Comparison of ENCODE assay signal across 8 mouse cellular contexts in genomic region chr9:121679549-121679948, GRCm38 (mm10). TPM values are rescaled to one million over a fixed set of nuclear protein-coding genes. Genes with fewer than 3 reads are reported as not detected.
DNase-seq lines count a peak whose midpoint lies in the region; ATAC-seq and TF ChIP-seq lines count a peak whose summit lies in the region.

No protein-coding gene starts in this region.

- H3K36me3 ChIP-seq in spleen, adult 2 months (ENCODE audit: control insufficient read depth, insufficient read depth, low read length) = peaks cover under 1% of the 10 kb centered on the region; the same call in 1 of the 2 replicates
- peaks cover 25% of the 10 kb centered on the region for H3K36me3 ChIP-seq in forebrain, embryonic 10.5 days (replicated peaks)
- H3K36me3 ChIP-seq in hindbrain, embryonic 10.5 days = peaks cover 35% of the 10 kb centered on the region

- no peak overlapping the region for H3K27ac ChIP-seq in spleen, adult 2 months (ENCODE audit: insufficient read depth, low read length)
- no peak overlapping the region for H3K27ac ChIP-seq in forebrain, embryonic 10.5 days
- 0 out of 2 replicates have a peak overlapping the region, but pooled peaks have one; percentile 41 for H3K27ac ChIP-seq in hindbrain, embryonic 10.5 days

- peaks cover 41% of the 10 kb centered on the region; the same call in 1 of the 2 replicates for H3K4me1 ChIP-seq in spleen, adult 2 months (ENCODE audit: control insufficient read depth, insufficient read depth, insufficient read length)
- no peaks in the 10 kb centered on the region for H3K4me1 ChIP-seq in forebrain, embryonic 10.5 days
- H3K4me1 ChIP-seq in hindbrain, embryonic 10.5 days (replicated peaks) = 0 out of 2 replicates have a peak, but pooled peaks cover 5% of the 10 kb centered on the region

- peak; percentile 55; the same call in 1 of the 2 replicates for ATAC-seq in monocyte, adult 5-6 weeks (replicated peaks; ENCODE audit: insufficient number of reproducible peaks, low FRiP score, low TSS enrichment, poor library complexity, severe bottlenecking)

- H3K27me3 ChIP-seq in spleen, adult 2 months (ENCODE audit: control insufficient read depth, insufficient read depth, low read length) = no peaks in the 10 kb centered on the region
- H3K27me3 ChIP-seq in forebrain, embryonic 10.5 days (ENCODE audit: poor library complexity, severe bottlenecking) = no peaks in the 10 kb centered on the region
- H3K27me3 ChIP-seq in hindbrain, embryonic 10.5 days (ENCODE audit: insufficient read depth, poor library complexity, severe bottlenecking) = no peaks in the 10 kb centered on the region

- no peak overlapping the region for H3K4me3 ChIP-seq in spleen, adult 2 months (ENCODE audit: extremely low read depth, insufficient read depth, insufficient read length)
- H3K4me3 ChIP-seq in forebrain, embryonic 10.5 days = no peak overlapping the region
- H3K4me3 ChIP-seq in hindbrain, embryonic 10.5 days = no peak overlapping the region

- TF ChIP-seq CTCF in spleen, adult 2 months (IDR thresholded peaks at IDR 0.05; ENCODE audit: extremely low read depth, insufficient read depth, insufficient read length, insufficient replicate concordance) = peak; percentile 75; the same call in 1 of the 2 replicates

- DNase-seq in spleen, adult 2 months (ENCODE audit: low read depth in 1 of 2, low spot score in 2 of 2) = peak in 1 of 2 experiments; percentile 40
- DNase-seq in spleen, adult 12 weeks (ENCODE audit: low spot score) = no peak
- DNase-seq in c-Kit-positive CD71-negative TER-119-negative erythroid progenitor cells, embryonic 14.5 days (ENCODE audit: low read depth) = peak; percentile 39
- peak; percentile 52 for DNase-seq in forebrain, embryonic 10.5 days (ENCODE audit: extremely low spot score, low spot score)
- peak; percentile 59 for DNase-seq in hindbrain, embryonic 10.5 days (ENCODE audit: low spot score)
- DNase-seq in liver = peak; percentile 39
- no peak for DNase-seq in frontal cortex, postnatal 25 days (ENCODE audit: low spot score in 2 of 2)

- no peaks in the 10 kb centered on the region for H3K9me3 ChIP-seq in forebrain, embryonic 10.5 days
- H3K9me3 ChIP-seq in hindbrain, embryonic 10.5 days = no peaks in the 10 kb centered on the region

- TF ChIP-seq POLR2A in spleen, adult 2 months (IDR thresholded peaks at IDR 0.05; ENCODE audit: low read depth, low read length) = no peak

- WGBS in spleen, adult 2 months = 25% methylated on average over 6 of the region's 6 CpGs
- 26% methylated on average over 6 of the region's 6 CpGs for WGBS in forebrain, embryonic 10.5 days
- WGBS in hindbrain, embryonic 10.5 days = 26% methylated on average over 6 of the region's 6 CpGs

RNA-seq across cellular contexts. Expression of gene Sec22c, which starts 25.7 kb away (rescaled TPM):
- polyA plus RNA-seq in spleen, adult 2 months (2012; rRNA removed) = 10.0 and 12.0 TPM in 2 replicates
- 15.3 and 18.6 TPM in 2 replicates for polyA plus RNA-seq in forebrain, embryonic 10.5 days (2016; fragmentation: Nextera tagmentation; extraction: Ambion mirVana)
- polyA plus RNA-seq in hindbrain, embryonic 10.5 days (2016; fragmentation: Nextera tagmentation; extraction: Ambion mirVana) = 17.8 and 18.2 TPM in 2 replicates
- 1.1 to 4.3 TPM (median 3.0 TPM) in 3 replicates for total RNA-seq in monocyte, adult 5-6 weeks (2017)

RNA-seq across cellular contexts. Expression of gene Ss18l2, which starts 30.6 kb away (rescaled TPM):
- polyA plus RNA-seq in spleen, adult 2 months (2012; rRNA removed) = 5.8 and 10.4 TPM in 2 replicates
- 85.3 and 87.5 TPM in 2 replicates for polyA plus RNA-seq in forebrain, embryonic 10.5 days (2016; fragmentation: Nextera tagmentation; extraction: Ambion mirVana)
- polyA plus RNA-seq in hindbrain, embryonic 10.5 days (2016; fragmentation: Nextera tagmentation; extraction: Ambion mirVana) = 103 and 112 TPM in 2 replicates
- 14.6 to 46.7 TPM (median 28.7 TPM) in 3 replicates for total RNA-seq in monocyte, adult 5-6 weeks (2017)

RNA-seq across cellular contexts. Expression of gene Vipr1, which starts 37.0 kb away (rescaled TPM):
- 7.2 and 8.0 TPM in 2 replicates for polyA plus RNA-seq in spleen, adult 2 months (2012; rRNA removed)
- 0.27 and 0.33 TPM in 2 replicates for polyA plus RNA-seq in forebrain, embryonic 10.5 days (2016; fragmentation: Nextera tagmentation; extraction: Ambion mirVana)
- 0.41 and 0.43 TPM in 2 replicates for polyA plus RNA-seq in hindbrain, embryonic 10.5 days (2016; fragmentation: Nextera tagmentation; extraction: Ambion mirVana)
- 0.29 to 0.78 TPM (median 0.32 TPM) in 3 replicates for total RNA-seq in monocyte, adult 5-6 weeks (2017)

RNA-seq across cellular contexts. Expression of gene Lyzl4, which starts 37.7 kb away (rescaled TPM):
- 0.11 TPM in 1 of 2 replicates, not detected in the other for polyA plus RNA-seq in spleen, adult 2 months (2012; rRNA removed)
- polyA plus RNA-seq in forebrain, embryonic 10.5 days (2016; fragmentation: Nextera tagmentation; extraction: Ambion mirVana) = not detected in 2 replicates
- not detected in 2 replicates for polyA plus RNA-seq in hindbrain, embryonic 10.5 days (2016; fragmentation: Nextera tagmentation; extraction: Ambion mirVana)
- total RNA-seq in monocyte, adult 5-6 weeks (2017) = not detected in 3 replicates

RNA-seq across cellular contexts. Expression of gene Nktr, which starts 39.4 kb away (rescaled TPM):
- 36.6 and 38.7 TPM in 2 replicates for polyA plus RNA-seq in spleen, adult 2 months (2012; rRNA removed)
- 52.9 and 60.5 TPM in 2 replicates for polyA plus RNA-seq in forebrain, embryonic 10.5 days (2016; fragmentation: Nextera tagmentation; extraction: Ambion mirVana)
- 45.9 and 57.6 TPM in 2 replicates for polyA plus RNA-seq in hindbrain, embryonic 10.5 days (2016; fragmentation: Nextera tagmentation; extraction: Ambion mirVana)
- total RNA-seq in monocyte, adult 5-6 weeks (2017) = 193 to 365 TPM (median 198 TPM) in 3 replicates

Comparison
In these comparisons a context has a peak if more than half of its experiments do, and no peak if none do; other contexts are left out.
1. DNase-seq: peak in c-Kit-positive CD71-negative TER-119-negative erythroid progenitor cells, embryonic 14.5 days (single experiment), forebrain, embryonic 10.5 days (single experiment), hindbrain, embryonic 10.5 days (single experiment) and liver (single experiment); none in spleen, adult 12 weeks (single experiment) and frontal cortex, postnatal 25 days (0 of 2).